Mouse (Mus musculus) liver, embryonic 18 days (tissue): ENCODE measurements around the gene Tmem259. TPM values are rescaled to one million over a fixed set of nuclear protein-coding genes. Genes with fewer than 3 reads are reported as not detected.

ENCODE experiments used
- polyA plus RNA-seq: library from polyadenylated mRNA; depleted of rRNA; stranded (reverse); fragments of >200 nt; gene quantifications from 2 replicates; pipeline ENCODE4 v1.2.3, GENCODE M21; 2012; rRNA removed

Gene Tmem259
- polyA plus RNA-seq = 66.7 and 79.1 TPM in 2 replicates

GRCm38 (mm10) chr10:79984195-79984816 is at the start of gene Tmem259:
TSS of gene Tmem259 (minus strand) at chr10:79984330.

GRCm38 (mm10) chr10:80016511-80016910 is 32.4 kb upstream of the Tmem259 start, which contains the start of gene Arhgap45:
TSS of gene Arhgap45 (plus strand) at chr10:80016653.

GRCm38 (mm10) chr10:79996272-79997033 is 12.3 kb upstream of the Tmem259 start, which contains the start of gene Abca7:
TSS of gene Abca7 (plus strand) at chr10:79996494.

GRCm38 (mm10) chr10:79988506-79989271 is 4.6 kb upstream of the Tmem259 start, which contains the start of gene Cnn2:
TSS of gene Cnn2 (plus strand) at chr10:79988584.

GRCm38 (mm10) chr10:79970415-79971182 is 13.5 kb downstream of the Tmem259 start, which contains the start of gene Grin3b:
TSS of gene Grin3b (plus strand) at chr10:79970715.

GRCm38 (mm10) chr10:79959847-79960601 is 24.1 kb downstream of the Tmem259 start, which contains the start of gene Wdr18:
TSS of gene Wdr18 (plus strand) at chr10:79960152.

GRCm38 (mm10) chr10:79926491-79927323 is 57.4 kb downstream of the Tmem259 start, which contains the start of gene Arid3a:
TSS of gene Arid3a (plus strand) at chr10:79927043.

Other genes with a start within 250 kb of the Tmem259 start
- gene Polrmt, start 237.7 kb downstream of the Tmem259 start, polyA plus RNA-seq = 13.3 and 17.5 TPM in 2 replicates
- gene Fgf22, start 229.3 kb downstream of the Tmem259 start, polyA plus RNA-seq = not detected in 2 replicates
- 36.8 and 38.6 TPM in 2 replicates for gene Rnf126, start 217.4 kb downstream of the Tmem259 start, polyA plus RNA-seq
- gene Fstl3, start 207.1 kb downstream of the Tmem259 start, polyA plus RNA-seq = 2.6 TPM in 2 replicates
- 3.3 and 4.4 TPM in 2 replicates for gene Prss57, start 193.4 kb downstream of the Tmem259 start, polyA plus RNA-seq
- gene Palm, start 190.8 kb downstream of the Tmem259 start, polyA plus RNA-seq = 4.8 and 5.8 TPM in 2 replicates
- gene Misp, start 163.3 kb downstream of the Tmem259 start, polyA plus RNA-seq = 0.59 and 0.99 TPM in 2 replicates
- 104 and 111 TPM in 2 replicates for gene Ptbp1, start 129.9 kb downstream of the Tmem259 start, polyA plus RNA-seq
- 200 and 257 TPM in 2 replicates for gene Prtn3, start 109.9 kb downstream of the Tmem259 start, polyA plus RNA-seq
- 5.6 and 9.0 TPM in 2 replicates for gene Plppr3, start 109.7 kb downstream of the Tmem259 start, polyA plus RNA-seq
- gene Elane, start 98.1 kb downstream of the Tmem259 start, polyA plus RNA-seq = 103 and 130 TPM in 2 replicates
- 0.08 and 0.12 TPM in 2 replicates for gene Cfd, start 93.5 kb downstream of the Tmem259 start, polyA plus RNA-seq
- 11.6 and 12.7 TPM in 2 replicates for gene Med16, start 75.4 kb downstream of the Tmem259 start, polyA plus RNA-seq
- not detected in 2 replicates for gene Gm26602, start 73.5 kb downstream of the Tmem259 start, polyA plus RNA-seq
- gene Kiss1r, start 67.4 kb downstream of the Tmem259 start, polyA plus RNA-seq = 0.65 and 0.86 TPM in 2 replicates
- gene R3hdm4, start 63.1 kb downstream of the Tmem259 start, polyA plus RNA-seq = 31.9 and 40.7 TPM in 2 replicates
- 8.4 and 10.3 TPM in 2 replicates for gene Arid3a, start 57.3 kb downstream of the Tmem259 start, polyA plus RNA-seq
- gene Wdr18, start 24.2 kb downstream of the Tmem259 start, polyA plus RNA-seq = 18.3 and 20.3 TPM in 2 replicates
- not detected in 2 replicates for gene Grin3b, start 13.6 kb downstream of the Tmem259 start, polyA plus RNA-seq
- gene Cnn2, start 4.3 kb upstream of the Tmem259 start, polyA plus RNA-seq = 28.0 and 28.2 TPM in 2 replicates
- gene Abca7, start 12.2 kb upstream of the Tmem259 start, polyA plus RNA-seq = 6.1 and 7.9 TPM in 2 replicates
- 23.6 and 31.2 TPM in 2 replicates for gene Arhgap45, start 32.3 kb upstream of the Tmem259 start, polyA plus RNA-seq
- 79.7 and 92.0 TPM in 2 replicates for gene Polr2e, start 55.5 kb upstream of the Tmem259 start, polyA plus RNA-seq
- gene Gpx4, start 62.8 kb upstream of the Tmem259 start, polyA plus RNA-seq = 324 and 335 TPM in 2 replicates
- gene Sbno2, start 121.2 kb upstream of the Tmem259 start, polyA plus RNA-seq = 10.4 and 13.9 TPM in 2 replicates
- 63.7 and 77.6 TPM in 2 replicates for gene Stk11, start 131.5 kb upstream of the Tmem259 start, polyA plus RNA-seq
- 289 and 291 TPM in 2 replicates for gene Atp5d, start 154.3 kb upstream of the Tmem259 start, polyA plus RNA-seq
- gene Cbarp, start 156.5 kb upstream of the Tmem259 start, polyA plus RNA-seq = 0.83 and 0.97 TPM in 2 replicates
- 9.9 and 11.3 TPM in 2 replicates for gene Midn, start 163.9 kb upstream of the Tmem259 start, polyA plus RNA-seq
- 24.2 and 30.3 TPM in 2 replicates for gene Cirbp, start 181.7 kb upstream of the Tmem259 start, polyA plus RNA-seq
- gene 1600002K03Rik, start 188.6 kb upstream of the Tmem259 start, polyA plus RNA-seq = 5.5 and 6.2 TPM in 2 replicates
- 0.31 and 0.38 TPM in 2 replicates for gene Efna2, start 195.2 kb upstream of the Tmem259 start, polyA plus RNA-seq
- 12.0 and 12.6 TPM in 2 replicates for gene Mum1, start 242.1 kb upstream of the Tmem259 start, polyA plus RNA-seq